In genomic region chr6:7852919-7853318, GRCm38 (mm10) we compare ENCODE assay signal across 24 mouse cellular contexts. TPM values are rescaled to one million over a fixed set of nuclear protein-coding genes. Genes with fewer than 3 reads are reported as not detected.
DNase-seq lines count a peak whose midpoint lies in the region; ATAC-seq lines count a peak whose summit lies in the region.
"Had no signal": no experiment of that assay in that cellular context is flagged by ENCODE, and none has a peak within 500 bp of the region (broad histone marks: within the 10 kb centered on the region; RNA-seq: fewer than 3 reads in every experiment).

No protein-coding gene starts in this region.

- WGBS in liver, embryonic 11.5 days, result 33% methylated on average over 1 of the region's 1 CpGs
- 12% methylated on average over 1 of the region's 1 CpGs for WGBS in liver, embryonic 15.5 days (ENCODE audit: insufficient replicate concordance)

- H3K27ac ChIP-seq in liver, embryonic 11.5 days (ENCODE audit: low read depth, low read length), result no peak overlapping the region
- peak overlapping the region; percentile 42; the same call in 1 of the 2 replicates for H3K27ac ChIP-seq in liver, embryonic 15.5 days (replicated peaks)
- H3K27ac ChIP-seq: embryonic facial prominence, embryonic 15.5 days; forebrain, embryonic 10.5 days; heart, adult 2 months; heart, embryonic 15.5 days; hindbrain, embryonic 13.5 days; hindbrain, postnatal 0 days had no signal

- H3K9ac ChIP-seq in liver, embryonic 11.5 days (ENCODE audit: low read depth, low read length), result no peak overlapping the region
- H3K9ac ChIP-seq in liver, embryonic 15.5 days, result no peak overlapping the region
- H3K9ac ChIP-seq: embryonic facial prominence, embryonic 15.5 days; heart, embryonic 15.5 days; hindbrain, embryonic 13.5 days had no signal

- peak; percentile 61 for DNase-seq in c-Kit-positive CD71-positive TER-119-negative erythroid progenitor cells, embryonic 14.5 days (ENCODE audit: low read depth)
- no peak for DNase-seq in liver, embryonic 11.5 days (ENCODE audit: low spot score)
- DNase-seq in frontal cortex, adult 2 months (ENCODE audit: extremely low spot score in 1 of 2, low spot score in 1 of 2), result no peak
- no peak for DNase-seq in gastrocnemius, postnatal 10 days
- no peak for DNase-seq in adrenal gland, adult 8-10 months
- DNase-seq: adrenal gland, adult 2 months; adrenal gland, postnatal 36 days; cerebellum, adult 11-12 months; cerebellum, adult 9-10 months; cerebellum, postnatal 25 days; gastrocnemius, postnatal 14 days; heart, adult 2 months; heart, postnatal 14 days had no signal

- H3K4me2 ChIP-seq in liver, embryonic 11.5 days, result no peak overlapping the region
- H3K4me2 ChIP-seq in liver, embryonic 15.5 days, result 0 out of 2 replicates have a peak overlapping the region, but pooled peaks have one; percentile 11
- H3K4me2 ChIP-seq: embryonic facial prominence, embryonic 15.5 days; heart, embryonic 11.5 days; heart, embryonic 15.5 days; hindbrain, embryonic 13.5 days had no signal

- no peaks in the 10 kb centered on the region for H3K36me3 ChIP-seq in liver, embryonic 11.5 days (ENCODE audit: control insufficient read depth, insufficient read depth, low read length)
- no peaks in the 10 kb centered on the region for H3K36me3 ChIP-seq in liver, embryonic 15.5 days (replicated peaks)
- H3K36me3 ChIP-seq: embryonic facial prominence, embryonic 15.5 days; forebrain, embryonic 10.5 days; heart, embryonic 15.5 days; hindbrain, embryonic 13.5 days had no signal

- H3K27me3 ChIP-seq in liver, embryonic 11.5 days (replicated peaks; ENCODE audit: control insufficient read depth, insufficient read depth, low read length), result no peaks in the 10 kb centered on the region
- H3K27me3 ChIP-seq in liver, embryonic 15.5 days, result no peaks in the 10 kb centered on the region
- H3K27me3 ChIP-seq: CH12.LX; embryonic facial prominence, embryonic 15.5 days; heart, embryonic 15.5 days; hindbrain, embryonic 13.5 days had no signal

- H3K9me3 ChIP-seq in liver, embryonic 11.5 days (ENCODE audit: control insufficient read depth, low read length), result no peaks in the 10 kb centered on the region
- no peaks in the 10 kb centered on the region for H3K9me3 ChIP-seq in liver, embryonic 15.5 days (replicated peaks)
- H3K9me3 ChIP-seq: embryonic facial prominence, embryonic 15.5 days; forebrain, embryonic 10.5 days; heart, embryonic 15.5 days; hindbrain, embryonic 13.5 days had no signal

- H3K4me1 ChIP-seq in liver, embryonic 11.5 days (replicated peaks; ENCODE audit: control insufficient read depth, insufficient read depth, low read length), result peaks cover 53% of the 10 kb centered on the region
- peaks cover 69% of the 10 kb centered on the region for H3K4me1 ChIP-seq in liver, embryonic 15.5 days (replicated peaks)

- H3K4me3 ChIP-seq in liver, embryonic 11.5 days (ENCODE audit: low read depth, low read length), result no peak overlapping the region
- no peak overlapping the region for H3K4me3 ChIP-seq in liver, embryonic 15.5 days (replicated peaks)
- H3K4me3 ChIP-seq: embryonic facial prominence, embryonic 15.5 days; erythroblast, embryonic 14.5 days; forebrain, embryonic 10.5 days; heart, adult 2 months; heart, embryonic 15.5 days; hindbrain, embryonic 13.5 days had no signal

- ATAC-seq in liver, embryonic 11.5 days (replicated peaks; ENCODE audit: low FRiP score), result peak; percentile 73
- peak; percentile 65 for ATAC-seq in liver, embryonic 15.5 days (ENCODE audit: insufficient read depth)
- peak; percentile 71 for ATAC-seq in megakaryocyte-erythroid progenitor cell, adult 5-6 weeks (replicated peaks; ENCODE audit: low FRiP score, low TSS enrichment, poor library complexity, severe bottlenecking)
- ATAC-seq: forebrain, embryonic 14.5 days; hindbrain, postnatal 0 days had no signal

RNA-seq across cellular contexts. Expression of gene C1galt1, which starts 8.3 kb away (rescaled TPM):
- 10.5 and 11.4 TPM in 2 replicates for polyA plus RNA-seq in liver, embryonic 11.5 days (2014; fragmentation: Nextera tagmentation; extraction: Ambion mirVana)
- polyA plus RNA-seq in liver, embryonic 15.5 days (2015; fragmentation: Nextera tagmentation; extraction: Ambion mirVana), result 3.5 and 4.1 TPM in 2 replicates
- 50.1 and 56.5 TPM in 2 replicates for total RNA-seq in megakaryocyte-erythroid progenitor cell, adult 5-6 weeks (2014; fragmentation: Nextera tagmentation)
- 51.2 and 57.4 TPM in 2 replicates for total RNA-seq in megakaryocyte-erythroid progenitor cell, adult 5-6 weeks (2017)
- polyA plus RNA-seq in frontal cortex, adult 2 months (2012; rRNA removed), result 10.1 and 11.5 TPM in 2 replicates
- total RNA-seq in gastrocnemius, postnatal 10 days (2021), result 10 to 100 TPM; 13.5 to 15.8 TPM
- total RNA-seq in adrenal gland, adult 8-10 months (2022), result 10 to 100 TPM; 24.0 to 27.2 (median 26.3) TPM
